Comparison of ENCODE assay signal across 16 mouse cellular contexts in genomic region chr19:60178771-60179563, GRCm38 (mm10). TPM values are rescaled to one million over a fixed set of nuclear protein-coding genes. Genes with fewer than 3 reads are reported as not detected.
DNase-seq lines count a peak whose midpoint lies in the region; ATAC-seq and TF ChIP-seq lines count a peak whose summit lies in the region.
"Had no signal": no experiment of that assay in that cellular context is flagged by ENCODE, and none has a peak within 500 bp of the region (broad histone marks: within the 10 kb centered on the region; RNA-seq: fewer than 3 reads in every experiment).

No protein-coding gene starts in this region.

- no peaks in the 10 kb centered on the region for H3K4me1 ChIP-seq in embryonic facial prominence, embryonic 14.5 days (ENCODE audit: control insufficient read depth, insufficient read depth, low read length)
- H3K4me1 ChIP-seq in embryonic facial prominence, embryonic 10.5 days, result peaks cover 15% of the 10 kb centered on the region
- peaks cover 11% of the 10 kb centered on the region for H3K4me1 ChIP-seq in thymus, adult 2 months (replicated peaks; ENCODE audit: control insufficient read depth, insufficient read depth, low read length)
- H3K4me1 ChIP-seq: hindbrain, embryonic 15.5 days had no signal

- H3K27me3 ChIP-seq in embryonic facial prominence, embryonic 14.5 days (replicated peaks; ENCODE audit: control insufficient read depth, insufficient read depth, low read length), result no peaks in the 10 kb centered on the region
- no peaks in the 10 kb centered on the region for H3K27me3 ChIP-seq in embryonic facial prominence, embryonic 10.5 days (replicated peaks; ENCODE audit: low read depth, poor library complexity, severe bottlenecking)
- H3K27me3 ChIP-seq in thymus, adult 2 months (ENCODE audit: control insufficient read depth, insufficient read depth, low read length), result no peaks in the 10 kb centered on the region
- no peaks in the 10 kb centered on the region for H3K27me3 ChIP-seq in splenic B cell, adult 2 months (ENCODE audit: control insufficient read depth, insufficient read depth, low read length, poor library complexity, severe bottlenecking)
- H3K27me3 ChIP-seq: hindbrain, embryonic 15.5 days; midbrain, embryonic 13.5 days had no signal

- H3K9me3 ChIP-seq in embryonic facial prominence, embryonic 14.5 days (ENCODE audit: control insufficient read depth, low read length), result peaks cover 4% of the 10 kb centered on the region; the same call in 1 of the 2 replicates
- H3K9me3 ChIP-seq in embryonic facial prominence, embryonic 10.5 days, result no peaks in the 10 kb centered on the region
- H3K9me3 ChIP-seq: hindbrain, embryonic 15.5 days; midbrain, embryonic 13.5 days had no signal

- DNase-seq in embryonic facial prominence, embryonic 14.5 days (ENCODE audit: low spot score), result peak; percentile 65
- no peak for DNase-seq in embryonic facial prominence, embryonic 10.5 days (ENCODE audit: low spot score)
- DNase-seq in layer of hippocampus, adult 9-11 months, result peak; percentile 28
- no peak for DNase-seq in layer of hippocampus, adult 9-10 months (ENCODE audit: low spot score)
- peak; percentile 20 for DNase-seq in thymus, postnatal 0 days (ENCODE audit: low spot score)
- DNase-seq in thymus, adult 2 months, result no peak
- peak; percentile 19 for DNase-seq in splenic B cell, adult 2 months (ENCODE audit: low read depth, low spot score)
- DNase-seq in frontal cortex, postnatal 25 days (ENCODE audit: low spot score in 2 of 2), result no peak
- DNase-seq: cerebellum, adult 2 months; heart, adult 2 months; kidney, adult 11 months; kidney, postnatal 10 days; lung, adult 18-20 months had no signal

- H3K9ac ChIP-seq in embryonic facial prominence, embryonic 14.5 days (ENCODE audit: low read depth, low read length), result no peak overlapping the region
- H3K9ac ChIP-seq: hindbrain, embryonic 15.5 days; midbrain, embryonic 13.5 days had no signal

- no peak overlapping the region for H3K4me3 ChIP-seq in embryonic facial prominence, embryonic 14.5 days (ENCODE audit: low read depth, low read length)
- H3K4me3 ChIP-seq in embryonic facial prominence, embryonic 10.5 days, result no peak overlapping the region
- H3K4me3 ChIP-seq in thymus, adult 2 months (ENCODE audit: control insufficient read depth, insufficient read depth, low read length), result no peak overlapping the region
- H3K4me3 ChIP-seq: heart, adult 2 months; hindbrain, embryonic 15.5 days; midbrain, embryonic 13.5 days had no signal

- H3K27ac ChIP-seq in embryonic facial prominence, embryonic 14.5 days (replicated peaks; ENCODE audit: low read depth, low read length), result no peak overlapping the region
- no peak overlapping the region for H3K27ac ChIP-seq in embryonic facial prominence, embryonic 10.5 days (replicated peaks)
- H3K27ac ChIP-seq in thymus, adult 2 months (ENCODE audit: control insufficient read depth, insufficient read depth, low read length), result no peak overlapping the region
- H3K27ac ChIP-seq: heart, adult 2 months; hindbrain, embryonic 15.5 days; midbrain, embryonic 13.5 days had no signal

- no peak for TF ChIP-seq CTCF in thymus, adult 2 months (IDR thresholded peaks at IDR 0.05; ENCODE audit: borderline replicate concordance, control insufficient read depth, extremely low read depth, insufficient read depth, low read length, poor library complexity)

- 0 out of 2 replicates have a peak, but pooled peaks cover 3% of the 10 kb centered on the region for H3K36me3 ChIP-seq in embryonic facial prominence, embryonic 14.5 days (ENCODE audit: control insufficient read depth, insufficient read depth, low read length)
- H3K36me3 ChIP-seq in embryonic facial prominence, embryonic 10.5 days (replicated peaks), result peaks cover 9% of the 10 kb centered on the region
- H3K36me3 ChIP-seq in thymus, adult 2 months (ENCODE audit: control insufficient read depth, insufficient read depth, low read length), result no peaks in the 10 kb centered on the region
- H3K36me3 ChIP-seq in splenic B cell, adult 2 months (ENCODE audit: control insufficient read depth, insufficient read depth, low read length, poor library complexity, severe bottlenecking), result no peaks in the 10 kb centered on the region

- ATAC-seq in embryonic facial prominence, embryonic 14.5 days (ENCODE audit: low read depth), result peak; percentile 41; the same call in 1 of the 2 replicates
- ATAC-seq: forebrain, embryonic 14.5 days; midbrain, embryonic 13.5 days had no signal

- TF ChIP-seq POLR2A in thymus, adult 2 months (IDR thresholded peaks at IDR 0.05; ENCODE audit: control insufficient read depth, extremely low read depth, insufficient read depth, low read length, poor library complexity), result no peak

- no peak overlapping the region for H3K4me2 ChIP-seq in embryonic facial prominence, embryonic 14.5 days (ENCODE audit: low read depth, low read length)
- H3K4me2 ChIP-seq: hindbrain, embryonic 15.5 days; midbrain, embryonic 13.5 days had no signal

- WGBS in embryonic facial prominence, embryonic 14.5 days, result 73% methylated on average over 8 of the region's 8 CpGs
- WGBS in embryonic facial prominence, embryonic 10.5 days, result 87% methylated on average over 8 of the region's 8 CpGs
- 80% methylated on average over 8 of the region's 8 CpGs for WGBS in thymus, adult 2 months

RNA-seq across cellular contexts. Expression of gene Fam204a, which starts 47.5 kb away (rescaled TPM):
- 44.9 and 49.2 TPM in 2 replicates for polyA plus RNA-seq in embryonic facial prominence, embryonic 14.5 days (2014; fragmentation: Nextera tagmentation; extraction: Ambion mirVana)
- polyA plus RNA-seq in embryonic facial prominence, embryonic 10.5 days (2016; fragmentation: Nextera tagmentation; extraction: Ambion mirVana), result 52.2 and 55.8 TPM in 2 replicates
- 57.5 and 76.0 TPM in 2 replicates for polyA plus RNA-seq in thymus, postnatal 0 days (2015; fragmentation: Nextera tagmentation; extraction: Ambion mirVana)
- 6.3 and 8.8 TPM in 2 replicates for polyA plus RNA-seq in thymus, adult 2 months (2012; rRNA removed)

Comparison
In these comparisons a context has a peak if more than half of its experiments do, and no peak if none do; other contexts are left out.
1. DNase-seq: peak in embryonic facial prominence, embryonic 14.5 days (single experiment), layer of hippocampus, adult 9-11 months (single experiment), thymus, postnatal 0 days (single experiment) and splenic B cell, adult 2 months (single experiment); none in embryonic facial prominence, embryonic 10.5 days (single experiment), layer of hippocampus, adult 9-10 months (single experiment), thymus, adult 2 months (single experiment) and frontal cortex, postnatal 25 days (0 of 2).